Mouse (Mus musculus): ENCODE measurements around the gene Srgap2. TPM values are rescaled to one million over a fixed set of nuclear protein-coding genes. Genes with fewer than 3 reads are reported as not detected.

Gene Srgap2
- polyA plus RNA-seq, 1 experiment from 2014 or later: 14.6 TPM

DNA sequence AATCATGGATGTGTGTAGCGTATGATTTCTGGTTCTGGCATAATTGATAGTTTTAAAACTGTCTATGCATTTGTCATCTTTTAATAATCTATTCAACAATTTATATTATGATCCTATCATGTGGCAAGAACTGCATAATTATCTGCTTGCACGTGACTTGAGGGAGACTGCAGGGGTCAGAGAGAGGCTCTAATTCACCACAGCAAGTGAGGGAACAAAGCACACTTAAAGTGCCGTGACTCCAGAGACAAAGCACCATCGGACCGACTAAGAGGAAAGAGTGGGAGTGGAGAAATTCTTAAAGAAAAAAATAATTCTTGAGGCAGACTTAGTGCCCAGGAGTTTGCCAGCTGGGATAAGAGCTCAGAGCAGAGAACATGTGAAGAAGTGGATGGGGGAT, 13.6 kb upstream of the Srgap2 start:
- DNase-seq (ENCODE audit: low spot score) (no peak), ATAC-seq (replicated peaks; ENCODE audit: insufficient number of reproducible peaks, low FRiP score, low TSS enrichment, low read depth) (no peak)
- Histone ChIP-seq H3K9ac (replicated peaks; ENCODE audit: low read length) (no peak overlapping the region), H3K4me2 (ENCODE audit: low read depth, low read length) (no peak overlapping the region), H3K27me3 (ENCODE audit: control insufficient read depth, insufficient read depth, low read length) (no peaks in the 10 kb centered on the region), H3K36me3 (replicated peaks; ENCODE audit: control insufficient read depth, insufficient read depth, low read depth, low read length) (no peaks in the 10 kb centered on the region), H3K9me3 (replicated peaks; ENCODE audit: control insufficient read depth, low read length) (no peaks in the 10 kb centered on the region), H3K4me1 (ENCODE audit: control insufficient read depth, insufficient read depth, low read length) (no peaks in the 10 kb centered on the region), H3K27ac (replicated peaks; ENCODE audit: low read depth, low read length) (no peak overlapping the region), H3K4me3 (ENCODE audit: low read depth, low read length) (no peak overlapping the region)
- WGBS: 45% methylated on average over 5 of the region's 5 CpGs

DNA sequence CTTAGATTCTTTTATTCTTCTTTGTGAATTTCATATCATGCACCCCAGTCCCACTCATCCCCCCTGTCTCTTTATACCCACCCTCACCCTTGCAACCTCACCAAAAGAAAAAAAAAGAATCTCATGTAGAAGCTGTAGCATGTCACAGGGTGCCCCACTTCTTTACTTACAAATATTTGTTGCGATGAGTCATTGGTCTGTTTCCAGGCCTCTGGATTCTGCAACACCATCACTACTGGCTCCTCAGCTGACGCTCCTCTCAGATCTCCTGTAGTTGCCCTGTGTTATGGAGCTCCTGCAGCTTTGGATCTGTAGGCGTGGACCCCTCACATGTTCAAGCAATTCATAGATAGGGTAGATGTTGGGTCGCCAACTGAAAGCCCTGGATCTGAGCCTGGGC, 12.6 kb upstream of the Srgap2 start:
- DNase-seq (ENCODE audit: low spot score) (no peak), ATAC-seq (replicated peaks; ENCODE audit: insufficient number of reproducible peaks, low FRiP score, low TSS enrichment, low read depth) (no peak)
- Histone ChIP-seq H3K36me3 (replicated peaks; ENCODE audit: control insufficient read depth, insufficient read depth, low read depth, low read length) (no peaks in the 10 kb centered on the region), H3K27me3 (ENCODE audit: control insufficient read depth, insufficient read depth, low read length) (no peaks in the 10 kb centered on the region), H3K27ac (replicated peaks; ENCODE audit: low read depth, low read length) (no peak overlapping the region), H3K4me2 (ENCODE audit: low read depth, low read length) (no peak overlapping the region), H3K9me3 (replicated peaks; ENCODE audit: control insufficient read depth, low read length) (no peaks in the 10 kb centered on the region), H3K4me3 (ENCODE audit: low read depth, low read length) (no peak overlapping the region), H3K9ac (replicated peaks; ENCODE audit: low read length) (no peak overlapping the region), H3K4me1 (ENCODE audit: control insufficient read depth, insufficient read depth, low read length) (no peaks in the 10 kb centered on the region)
- 97% methylated on average over 4 of the region's 4 CpGs for WGBS

DNA sequence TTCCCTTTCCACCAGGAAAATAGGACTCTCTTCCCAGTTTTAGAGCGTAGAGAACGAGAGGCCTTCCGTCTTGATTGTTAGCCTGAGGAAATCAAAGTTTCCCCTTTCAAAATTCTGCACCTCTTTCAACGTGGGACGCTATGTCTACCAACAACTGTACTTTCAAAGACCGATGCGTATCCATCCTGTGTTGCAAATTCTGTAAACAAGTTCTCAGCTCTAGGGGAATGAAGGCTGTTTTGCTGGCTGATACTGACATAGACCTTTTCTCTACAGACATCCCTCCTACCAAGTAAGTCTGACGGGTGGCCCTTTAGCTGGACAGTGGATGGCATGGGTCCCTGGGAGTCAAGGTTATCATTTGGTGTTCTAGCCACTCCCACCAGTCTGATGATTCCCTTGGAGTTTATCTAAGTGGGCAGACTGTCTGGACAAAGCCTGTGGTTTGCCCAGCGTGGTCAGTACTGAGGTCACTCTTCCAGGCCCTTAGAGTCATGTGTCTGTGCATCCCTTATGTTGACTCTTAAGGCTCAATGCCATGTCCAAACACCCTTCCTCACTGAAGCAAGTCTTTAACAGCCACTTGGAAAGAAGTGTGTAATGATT, 1.5 kb upstream of the Srgap2 start:
- Histone ChIP-seq H3K36me3 (replicated peaks; ENCODE audit: control insufficient read depth, insufficient read depth, low read depth, low read length) (no peaks in the 10 kb centered on the region), H3K9ac (replicated peaks; ENCODE audit: low read length) (peak overlapping the region; percentile 50), H3K27me3 (ENCODE audit: control insufficient read depth, insufficient read depth, low read length) (no peaks in the 10 kb centered on the region), H3K4me1 (ENCODE audit: control insufficient read depth, insufficient read depth, low read length) (peaks cover 6% of the 10 kb centered on the region; the same call in 1 of the 2 replicates), H3K27ac (replicated peaks; ENCODE audit: low read depth, low read length) (no peak overlapping the region; the same call in 1 of the 2 replicates), H3K4me2 (ENCODE audit: low read depth, low read length) (peak overlapping the region; percentile 74), H3K4me3 (ENCODE audit: low read depth, low read length) (peak overlapping the region; percentile 51), H3K9me3 (replicated peaks; ENCODE audit: control insufficient read depth, low read length) (no peaks in the 10 kb centered on the region)
- WGBS: 3% methylated on average over 9 of the region's 9 CpGs
- ATAC-seq (replicated peaks; ENCODE audit: insufficient number of reproducible peaks, low FRiP score, low TSS enrichment, low read depth) (no peak), DNase-seq (ENCODE audit: low spot score) (no peak)

DNA sequence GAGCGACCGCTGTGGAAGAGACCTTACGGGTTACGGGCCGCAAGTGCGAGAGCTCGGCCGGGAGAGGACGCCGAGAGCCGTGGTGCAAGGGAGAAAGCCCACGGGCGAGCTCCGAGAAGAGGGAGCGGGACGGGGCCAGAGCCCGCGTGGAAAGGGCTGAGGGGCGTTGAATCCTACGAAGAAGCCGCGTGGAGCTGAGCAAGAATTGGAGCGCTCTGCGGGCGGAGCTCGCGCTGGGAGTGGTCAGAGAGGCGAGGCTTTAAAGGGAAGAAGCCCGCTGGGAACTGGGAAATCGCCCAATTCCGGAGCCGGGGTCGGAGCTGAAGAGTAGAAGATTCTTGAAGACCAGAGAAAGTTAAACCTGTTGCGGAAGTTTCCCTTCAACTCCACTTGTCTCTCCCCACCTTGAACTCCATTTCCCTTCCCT, 942 bp upstream of the Srgap2 start:
- Histone ChIP-seq H3K27ac (replicated peaks; ENCODE audit: low read depth, low read length) (peak overlapping the region; percentile 49), H3K36me3 (replicated peaks; ENCODE audit: control insufficient read depth, insufficient read depth, low read depth, low read length) (no peaks in the 10 kb centered on the region), H3K9me3 (replicated peaks; ENCODE audit: control insufficient read depth, low read length) (no peaks in the 10 kb centered on the region), H3K4me2 (ENCODE audit: low read depth, low read length) (peak overlapping the region; percentile 74), H3K27me3 (ENCODE audit: control insufficient read depth, insufficient read depth, low read length) (no peaks in the 10 kb centered on the region), H3K4me3 (ENCODE audit: low read depth, low read length) (peak overlapping the region; percentile 51), H3K9ac (replicated peaks; ENCODE audit: low read length) (peak overlapping the region; percentile 50), H3K4me1 (ENCODE audit: control insufficient read depth, insufficient read depth, low read length) (peaks cover 6% of the 10 kb centered on the region; the same call in 1 of the 2 replicates)
- ATAC-seq (replicated peaks; ENCODE audit: insufficient number of reproducible peaks, low FRiP score, low TSS enrichment, low read depth) (no peak), DNase-seq (ENCODE audit: low spot score) (peak; percentile 77)
- under 1% methylated on average over 32 of the region's 34 CpGs for WGBS

DNA sequence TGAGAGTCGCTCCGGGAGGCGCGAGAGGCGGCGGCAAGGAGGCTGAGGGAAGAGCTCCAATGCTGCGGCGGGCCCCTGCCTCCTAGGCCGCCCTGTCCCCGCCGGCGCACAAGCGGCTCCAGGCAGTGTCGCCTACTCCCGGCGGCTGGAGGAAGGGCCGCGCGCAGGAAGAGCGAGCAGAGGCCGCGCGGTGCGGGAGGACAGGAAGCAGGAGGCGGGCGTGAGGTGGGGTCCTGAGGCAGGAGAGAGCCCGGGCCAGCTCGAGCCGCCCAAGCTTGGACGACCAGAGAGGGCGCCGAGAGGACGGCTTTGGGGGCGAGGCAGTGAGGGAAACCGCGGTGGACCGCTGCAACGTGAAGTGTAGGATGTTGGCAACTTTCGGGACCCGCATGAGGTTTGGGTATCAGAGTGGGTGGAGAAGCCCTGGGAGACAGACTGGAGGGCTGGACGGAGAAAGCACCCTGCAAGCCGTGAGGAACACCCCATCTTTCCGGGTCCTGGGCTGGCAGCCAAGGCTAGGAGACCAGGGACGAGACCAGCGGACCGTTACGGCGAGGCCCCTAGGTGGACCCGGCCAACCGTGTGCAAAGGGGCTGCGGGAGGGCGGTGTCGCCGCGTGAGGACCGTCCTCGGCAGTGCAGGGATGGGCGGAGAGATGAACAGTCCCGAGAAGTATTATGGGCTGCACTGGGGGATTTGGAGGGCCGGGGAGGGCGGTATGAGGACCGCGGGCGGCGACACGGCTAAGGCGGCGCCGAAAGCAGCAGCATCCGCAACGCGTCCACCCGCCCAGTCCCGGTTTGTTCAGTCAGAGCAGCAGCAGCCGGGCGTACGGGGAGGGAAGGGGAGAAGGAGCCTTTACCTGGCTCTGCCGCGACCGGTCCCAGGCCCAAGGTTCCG, 531 bp downstream of the Srgap2 start:
- Histone ChIP-seq H3K9ac (replicated peaks; ENCODE audit: low read length) (peak overlapping the region; percentile 89), H3K27me3 (ENCODE audit: control insufficient read depth, insufficient read depth, low read length) (no peaks in the 10 kb centered on the region), H3K4me3 (ENCODE audit: low read depth, low read length) (peak overlapping the region; percentile 80), H3K27ac (replicated peaks; ENCODE audit: low read depth, low read length) (peak overlapping the region; percentile 87), H3K4me1 (ENCODE audit: control insufficient read depth, insufficient read depth, low read length) (peaks cover 6% of the 10 kb centered on the region; the same call in 1 of the 2 replicates), H3K4me2 (ENCODE audit: low read depth, low read length) (peak overlapping the region; percentile 92), H3K9me3 (replicated peaks; ENCODE audit: control insufficient read depth, low read length) (no peaks in the 10 kb centered on the region), H3K36me3 (replicated peaks; ENCODE audit: control insufficient read depth, insufficient read depth, low read depth, low read length) (no peaks in the 10 kb centered on the region)
- WGBS: under 1% methylated on average over 74 of the region's 81 CpGs
- peak; percentile 70 for DNase-seq (ENCODE audit: low spot score)
- ATAC-seq (replicated peaks; ENCODE audit: insufficient number of reproducible peaks, low FRiP score, low TSS enrichment, low read depth): peak; percentile 56

DNA sequence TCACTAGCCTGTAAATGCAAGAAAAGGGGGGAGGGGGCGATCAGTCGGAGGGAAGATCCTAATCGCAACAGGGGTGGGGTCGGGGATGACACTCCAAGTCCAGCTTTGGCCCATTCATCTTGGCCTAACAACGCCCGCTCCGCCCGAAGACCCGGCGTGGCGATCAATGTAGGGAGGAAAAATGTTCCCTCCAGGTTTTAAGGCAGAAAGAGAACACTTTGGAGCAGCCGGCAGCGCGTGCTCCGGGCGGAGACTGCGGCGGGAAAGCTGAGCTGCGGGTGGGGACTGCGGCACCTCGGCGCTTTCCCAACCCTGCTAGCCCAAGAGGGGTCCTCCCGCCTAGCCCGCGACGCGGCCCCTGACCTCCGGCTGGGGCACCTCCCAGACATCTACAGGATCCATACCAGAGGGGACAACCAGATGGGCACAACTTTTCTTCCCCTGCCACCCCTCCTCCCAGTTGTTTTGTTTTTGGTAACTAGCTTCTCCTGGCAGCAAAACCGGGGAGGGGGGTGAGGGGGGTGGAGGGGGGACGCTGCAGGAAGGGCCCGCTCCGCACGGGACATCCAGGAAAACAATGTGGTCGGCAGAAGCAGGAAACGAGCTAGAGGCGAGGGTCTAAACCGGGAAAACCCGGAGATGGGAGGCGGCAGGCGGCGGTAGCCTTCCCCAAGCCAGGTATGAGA, 1.4 kb downstream of the Srgap2 start:
- WGBS: under 1% methylated on average over 41 of the region's 41 CpGs
- no peaks in the 10 kb centered on the region for H3K27me3 ChIP-seq (ENCODE audit: control insufficient read depth, insufficient read depth, low read length)
- H3K36me3 ChIP-seq (replicated peaks; ENCODE audit: control insufficient read depth, insufficient read depth, low read depth, low read length): no peaks in the 10 kb centered on the region
- H3K9me3 ChIP-seq (replicated peaks; ENCODE audit: control insufficient read depth, low read length): no peaks in the 10 kb centered on the region
- peak overlapping the region; percentile 80 for H3K4me3 ChIP-seq (ENCODE audit: low read depth, low read length)
- H3K9ac ChIP-seq (replicated peaks; ENCODE audit: low read length): peak overlapping the region; percentile 89
- DNase-seq (ENCODE audit: low spot score) (peak; percentile 56), ATAC-seq (replicated peaks; ENCODE audit: insufficient number of reproducible peaks, low FRiP score, low TSS enrichment, low read depth) (no peak)
- H3K4me2 ChIP-seq (ENCODE audit: low read depth, low read length): peak overlapping the region; percentile 92
- peak overlapping the region; percentile 87 for H3K27ac ChIP-seq (replicated peaks; ENCODE audit: low read depth, low read length)
- peaks cover 6% of the 10 kb centered on the region; the same call in 1 of the 2 replicates for H3K4me1 ChIP-seq (ENCODE audit: control insufficient read depth, insufficient read depth, low read length)

DNA sequence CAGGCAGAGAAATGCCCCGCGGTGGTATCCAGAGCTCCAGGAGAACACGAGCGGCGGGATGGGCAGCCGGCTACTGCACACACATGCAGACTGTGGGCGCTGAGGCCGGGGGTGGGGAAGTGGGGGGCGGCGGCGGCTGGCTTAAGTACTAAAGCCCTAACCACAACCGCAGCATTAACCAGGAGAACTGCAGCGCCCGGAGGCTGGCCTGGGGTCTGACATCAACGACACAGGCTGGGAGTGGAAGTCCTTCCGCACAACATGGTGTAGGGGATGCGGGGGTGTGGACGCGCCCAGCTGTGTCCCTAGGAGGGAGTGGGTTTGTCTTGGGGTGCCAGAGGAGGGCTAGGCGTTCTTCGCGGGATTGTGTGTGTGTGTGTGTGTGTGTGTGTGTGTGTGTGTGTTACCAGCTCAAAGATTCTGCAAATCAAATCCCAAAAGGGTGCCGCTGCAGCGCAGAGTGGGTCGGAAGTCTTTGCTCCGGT, 2.0 kb downstream of the Srgap2 start:
- ATAC-seq (replicated peaks; ENCODE audit: insufficient number of reproducible peaks, low FRiP score, low TSS enrichment, low read depth): no peak
- Histone ChIP-seq H3K4me1 (ENCODE audit: control insufficient read depth, insufficient read depth, low read length) (peaks cover 6% of the 10 kb centered on the region; the same call in 1 of the 2 replicates), H3K27me3 (ENCODE audit: control insufficient read depth, insufficient read depth, low read length) (no peaks in the 10 kb centered on the region), H3K9me3 (replicated peaks; ENCODE audit: control insufficient read depth, low read length) (no peaks in the 10 kb centered on the region), H3K36me3 (replicated peaks; ENCODE audit: control insufficient read depth, insufficient read depth, low read depth, low read length) (no peaks in the 10 kb centered on the region), H3K9ac (replicated peaks; ENCODE audit: low read length) (peak overlapping the region; percentile 89), H3K4me3 (ENCODE audit: low read depth, low read length) (peak overlapping the region; percentile 80), H3K4me2 (ENCODE audit: low read depth, low read length) (peak overlapping the region; percentile 92), H3K27ac (replicated peaks; ENCODE audit: low read depth, low read length) (no peak overlapping the region)
- DNase-seq (ENCODE audit: low spot score): peak; percentile 46
- under 1% methylated on average over 26 of the region's 26 CpGs for WGBS

Measured in embryonic facial prominence, embryonic 11.5 days (tissue).